Mouse (Mus musculus): ENCODE data around the gene Arhgap10. TPM values are rescaled to one million over a fixed set of nuclear protein-coding genes. Genes with fewer than 3 reads are reported as not detected.

Gene Arhgap10
- polyA plus RNA-seq, 1 experiment from 2014 or later = 6.3 TPM

GRCm38 (mm10) chr8:77534358-77534992, 16.7 kb upstream of the Arhgap10 start:
- Histone ChIP-seq H3K9ac (no peak overlapping the region), H3K9me3 (no peaks in the 10 kb centered on the region), H3K36me3 (no peaks in the 10 kb centered on the region), H3K4me2 (no peak overlapping the region), H3K27me3 (no peaks in the 10 kb centered on the region), H3K27ac (no peak overlapping the region), H3K4me1 (replicated peaks) (no peaks in the 10 kb centered on the region), H3K4me3 (no peak overlapping the region)
- 0 out of 2 replicates have a peak, but pooled peaks have one; percentile 3 for ATAC-seq (ENCODE audit: low FRiP score)
- 64% methylated on average over 8 of the region's 8 CpGs for WGBS

DNA sequence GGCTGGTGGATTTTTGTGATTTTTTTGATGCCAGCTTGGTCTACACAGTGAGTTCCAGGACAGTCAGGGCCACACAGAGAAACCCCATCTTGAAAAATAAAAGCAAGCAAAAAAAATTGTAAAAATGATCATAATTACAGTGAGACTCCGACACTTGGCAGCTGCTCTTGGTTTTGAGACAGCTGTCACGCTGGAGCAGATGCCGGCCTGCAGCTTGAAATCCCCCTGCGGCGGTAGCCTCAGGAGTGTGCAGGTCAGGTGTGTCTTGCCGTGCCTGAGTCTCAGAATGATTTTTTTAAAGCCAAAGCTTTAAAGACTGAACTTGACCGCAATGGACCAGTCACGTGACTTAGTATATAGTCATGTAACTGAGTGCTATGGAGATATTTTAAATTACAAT, 8.4 kb upstream of the Arhgap10 start:
- no peak for ATAC-seq (ENCODE audit: low FRiP score)
- no peak overlapping the region for H3K9ac ChIP-seq
- WGBS = 88% methylated on average over 8 of the region's 8 CpGs
- no peak overlapping the region for H3K4me3 ChIP-seq
- no peaks in the 10 kb centered on the region for H3K9me3 ChIP-seq
- H3K36me3 ChIP-seq = no peaks in the 10 kb centered on the region
- no peak overlapping the region for H3K4me2 ChIP-seq
- no peaks in the 10 kb centered on the region for H3K4me1 ChIP-seq (replicated peaks)
- H3K27me3 ChIP-seq = no peaks in the 10 kb centered on the region; the same call in 1 of the 2 replicates
- no peak overlapping the region for H3K27ac ChIP-seq

GRCm38 (mm10) chr8:77524906-77525305, 7.2 kb upstream of the Arhgap10 start:
- Histone ChIP-seq H3K9me3 (no peaks in the 10 kb centered on the region), H3K27me3 (no peaks in the 10 kb centered on the region; the same call in 1 of the 2 replicates), H3K9ac (no peak overlapping the region), H3K36me3 (no peaks in the 10 kb centered on the region), H3K4me3 (no peak overlapping the region), H3K4me1 (replicated peaks) (no peaks in the 10 kb centered on the region), H3K4me2 (no peak overlapping the region), H3K27ac (no peak overlapping the region)
- WGBS = 97% methylated on average over 2 of the region's 2 CpGs
- ATAC-seq (ENCODE audit: low FRiP score) = no peak

GRCm38 (mm10) chr8:77524018-77524615, 6.4 kb upstream of the Arhgap10 start:
- Histone ChIP-seq H3K4me1 (replicated peaks) (no peaks in the 10 kb centered on the region), H3K9me3 (no peaks in the 10 kb centered on the region), H3K9ac (no peak overlapping the region), H3K36me3 (no peaks in the 10 kb centered on the region), H3K4me3 (no peak overlapping the region), H3K4me2 (no peak overlapping the region), H3K27me3 (peaks cover under 1% of the 10 kb centered on the region), H3K27ac (no peak overlapping the region)
- 84% methylated on average over 14 of the region's 14 CpGs for WGBS
- no peak for ATAC-seq (ENCODE audit: low FRiP score)

DNA sequence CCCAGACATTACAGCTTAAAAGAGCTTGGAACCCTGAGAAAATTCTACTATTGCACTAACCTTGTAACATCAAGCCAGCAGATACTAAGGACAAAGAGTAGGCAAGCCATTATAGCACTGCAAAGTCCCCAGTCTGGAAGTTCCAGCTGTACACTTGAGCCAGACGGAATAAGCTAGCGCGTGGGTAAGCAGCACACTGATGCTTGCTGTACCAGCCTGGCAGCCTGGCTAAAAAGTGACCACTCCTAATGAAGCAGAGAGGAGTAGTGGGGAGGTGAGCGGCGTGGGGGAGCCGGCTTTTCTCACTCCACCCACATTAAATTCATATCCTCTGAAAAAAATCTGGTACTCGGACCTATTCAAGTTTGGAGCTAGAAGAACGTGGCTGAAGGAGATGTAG, 5.2 kb upstream of the Arhgap10 start:
- Histone ChIP-seq H3K36me3 (no peaks in the 10 kb centered on the region), H3K27ac (no peak overlapping the region), H3K4me1 (replicated peaks) (peaks cover 6% of the 10 kb centered on the region), H3K4me2 (no peak overlapping the region), H3K27me3 (peaks cover 4% of the 10 kb centered on the region), H3K4me3 (no peak overlapping the region), H3K9ac (no peak overlapping the region), H3K9me3 (no peaks in the 10 kb centered on the region)
- no peak for ATAC-seq (ENCODE audit: low FRiP score)
- WGBS = 88% methylated on average over 8 of the region's 8 CpGs

GRCm38 (mm10) chr8:77521028-77521785, 3.5 kb upstream of the Arhgap10 start:
- Histone ChIP-seq H3K4me1 (replicated peaks) (peaks cover 15% of the 10 kb centered on the region), H3K27me3 (peaks cover 9% of the 10 kb centered on the region), H3K9me3 (no peaks in the 10 kb centered on the region), H3K4me2 (no peak overlapping the region), H3K9ac (no peak overlapping the region), H3K27ac (no peak overlapping the region), H3K36me3 (no peaks in the 10 kb centered on the region), H3K4me3 (no peak overlapping the region)
- no peak for ATAC-seq (ENCODE audit: low FRiP score)
- 91% methylated on average over 8 of the region's 8 CpGs for whole genome bisulfite sequencing

DNA sequence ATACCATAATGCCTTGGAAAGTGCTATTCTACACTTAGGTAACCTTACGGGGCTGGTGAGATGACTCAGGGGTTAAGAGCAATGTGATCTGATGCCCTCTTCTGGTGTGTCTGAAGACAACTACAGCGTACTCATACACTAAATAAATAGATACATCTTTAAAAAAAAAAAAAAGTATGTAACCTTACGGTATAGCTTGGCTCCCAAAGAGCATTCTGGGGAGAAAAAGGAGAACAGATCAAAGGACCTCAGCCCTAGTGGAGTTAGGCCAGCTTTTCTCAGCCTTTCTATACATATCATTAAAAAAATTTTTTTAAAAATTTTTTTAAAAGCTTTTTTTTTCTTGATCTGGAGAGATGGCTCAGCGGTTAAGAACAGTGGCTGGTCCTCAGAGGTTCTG, 2.8 kb upstream of the Arhgap10 start:
- Histone ChIP-seq H3K27me3 (peaks cover 15% of the 10 kb centered on the region), H3K4me2 (no peak overlapping the region), H3K4me3 (no peak overlapping the region), H3K9ac (no peak overlapping the region), H3K36me3 (no peaks in the 10 kb centered on the region), H3K9me3 (no peaks in the 10 kb centered on the region), H3K27ac (no peak overlapping the region), H3K4me1 (replicated peaks) (peaks cover 15% of the 10 kb centered on the region)
- no peak for ATAC-seq (ENCODE audit: low FRiP score)
- 92% methylated on average over 4 of the region's 4 CpGs for WGBS

DNA sequence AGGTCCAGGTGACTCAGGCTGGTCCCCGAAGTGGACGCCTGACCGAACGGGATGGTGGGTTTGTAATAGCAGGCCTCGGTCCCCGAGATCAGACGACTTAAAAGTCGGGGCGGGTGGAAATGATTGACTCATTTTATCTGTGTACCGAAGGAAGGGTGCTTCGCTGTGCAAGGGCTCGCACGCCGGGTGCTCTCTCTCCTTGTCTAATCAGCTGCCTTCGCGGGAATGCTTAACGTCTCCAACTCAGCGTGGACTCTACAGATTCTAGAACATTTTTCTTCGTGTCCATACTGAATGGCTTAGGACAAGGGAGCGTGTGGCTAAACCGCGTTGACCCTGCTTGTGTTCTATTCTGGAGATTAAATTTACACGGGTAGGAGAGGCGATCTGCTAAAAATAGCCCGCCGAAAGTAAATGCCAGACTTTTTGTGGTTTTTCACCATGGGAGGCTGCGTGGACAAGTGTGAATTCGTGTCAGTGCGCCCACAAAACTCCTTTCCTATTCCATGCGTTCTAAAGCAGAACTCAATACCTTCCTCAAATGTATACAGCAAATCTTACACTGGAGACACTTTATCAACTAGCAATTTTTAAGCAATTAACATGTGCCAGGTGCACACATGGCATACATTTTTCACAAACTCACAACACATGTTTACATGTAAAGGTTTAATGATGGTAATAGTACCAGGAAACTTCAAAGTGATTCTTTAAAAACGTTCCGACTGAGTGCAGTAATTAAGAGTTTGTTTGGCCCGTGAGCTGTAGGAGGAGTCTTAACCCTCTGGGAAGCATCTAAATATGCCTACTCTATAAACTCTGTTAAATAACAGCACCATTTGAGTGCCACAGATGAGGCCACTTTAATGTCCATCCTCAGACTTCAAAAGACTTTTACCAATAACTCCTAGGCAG, 705 bp upstream of the Arhgap10 start:
- Histone ChIP-seq H3K9ac (peak overlapping the region; percentile 76), H3K4me3 (peak overlapping the region; percentile 56), H3K9me3 (no peaks in the 10 kb centered on the region), H3K36me3 (no peaks in the 10 kb centered on the region), H3K27me3 (peaks cover 34% of the 10 kb centered on the region), H3K27ac (no peak overlapping the region), H3K4me2 (peak overlapping the region; percentile 95), H3K4me1 (replicated peaks) (peaks cover 15% of the 10 kb centered on the region)
- 9% methylated on average over 33 of the region's 33 CpGs for WGBS
- peak; percentile 72 for ATAC-seq (ENCODE audit: low FRiP score)

DNA sequence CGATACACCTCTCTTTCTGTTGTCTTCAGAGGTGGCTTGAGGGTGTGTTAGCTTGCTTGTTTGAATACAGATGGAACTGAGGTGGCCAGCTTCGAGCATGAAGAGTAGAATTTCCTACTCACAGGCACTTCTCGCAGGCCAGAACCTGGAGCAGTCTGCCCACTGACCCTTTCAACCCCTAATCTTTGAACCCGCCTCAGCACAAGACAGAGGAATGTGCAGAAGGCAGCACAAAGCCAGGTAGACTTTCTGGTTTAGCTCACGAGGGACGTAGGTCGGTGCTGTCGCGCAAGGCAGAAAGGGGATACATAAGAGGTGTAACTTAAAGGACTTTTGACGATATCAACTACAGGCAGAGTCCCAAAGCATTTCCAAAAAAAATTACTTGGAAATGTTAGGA, 908 bp downstream of the Arhgap10 start:
- Histone ChIP-seq H3K27ac (no peak overlapping the region), H3K27me3 (peaks cover 44% of the 10 kb centered on the region), H3K36me3 (no peaks in the 10 kb centered on the region), H3K4me1 (replicated peaks) (peaks cover 20% of the 10 kb centered on the region), H3K4me3 (peak overlapping the region; percentile 56), H3K4me2 (peak overlapping the region; percentile 95), H3K9me3 (no peaks in the 10 kb centered on the region), H3K9ac (peak overlapping the region; percentile 76)
- 6% methylated on average over 10 of the region's 10 CpGs for WGBS
- ATAC-seq (ENCODE audit: low FRiP score) = no peak

DNA sequence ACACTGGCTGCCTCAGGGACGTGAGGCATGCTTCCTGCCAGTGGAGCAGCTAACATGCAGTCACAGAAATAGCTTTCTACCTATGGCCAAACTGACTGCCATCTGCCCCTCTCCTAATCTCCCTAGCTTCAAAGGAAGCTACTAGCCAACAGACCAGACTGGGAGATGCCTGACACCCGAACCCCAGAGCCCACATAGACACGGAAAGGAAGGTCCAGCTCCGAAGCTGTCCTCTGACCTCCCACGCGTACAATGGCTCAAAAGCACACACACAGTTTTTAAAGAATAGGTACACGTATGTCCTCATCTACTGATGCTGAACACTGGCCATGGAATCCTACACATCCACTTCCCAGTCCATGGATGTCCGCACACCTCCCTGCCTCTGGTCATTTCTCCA, 2.0 kb downstream of the Arhgap10 start:
- ATAC-seq (ENCODE audit: low FRiP score) = no peak
- Histone ChIP-seq H3K4me3 (no peak overlapping the region), H3K27ac (no peak overlapping the region), H3K4me1 (replicated peaks) (peaks cover 22% of the 10 kb centered on the region), H3K27me3 (peaks cover 44% of the 10 kb centered on the region), H3K4me2 (peak overlapping the region; percentile 95), H3K36me3 (no peaks in the 10 kb centered on the region), H3K9ac (no peak overlapping the region), H3K9me3 (no peaks in the 10 kb centered on the region)
- 82% methylated on average over 8 of the region's 8 CpGs for WGBS

DNA sequence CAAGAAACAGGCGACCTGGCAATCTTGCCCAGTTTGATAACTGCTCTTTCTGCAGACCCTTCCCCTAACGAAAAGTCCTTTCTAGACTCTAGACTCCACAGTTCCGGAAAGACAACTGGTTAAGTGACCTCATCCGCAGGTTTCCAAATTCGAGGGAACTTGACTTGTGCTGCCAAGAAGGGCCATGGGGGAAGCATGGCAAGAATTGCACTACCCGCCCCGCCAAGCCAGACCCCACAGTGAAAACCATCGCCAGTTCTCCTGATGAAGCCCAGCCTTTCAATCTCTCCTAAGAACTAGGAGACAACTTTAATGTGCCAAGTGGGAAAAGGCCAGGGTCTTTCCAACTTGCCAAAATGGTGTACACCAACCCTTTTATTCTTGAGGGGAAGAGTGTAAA, 2.6 kb downstream of the Arhgap10 start:
- 93% methylated on average over 8 of the region's 8 CpGs for WGBS
- no peak overlapping the region for H3K4me2 ChIP-seq
- H3K9ac ChIP-seq = no peak overlapping the region
- ATAC-seq (ENCODE audit: low FRiP score) = no peak
- no peak overlapping the region for H3K4me3 ChIP-seq
- H3K36me3 ChIP-seq = no peaks in the 10 kb centered on the region
- no peak overlapping the region for H3K27ac ChIP-seq
- peaks cover 49% of the 10 kb centered on the region for H3K27me3 ChIP-seq
- peaks cover 22% of the 10 kb centered on the region for H3K4me1 ChIP-seq (replicated peaks)
- H3K9me3 ChIP-seq = no peaks in the 10 kb centered on the region

Data from hindbrain, embryonic 13.5 days (tissue).